Mouse (Mus musculus) midbrain, postnatal 0 days (tissue): ENCODE data around the gene Kctd4. TPM values are rescaled to one million over a fixed set of nuclear protein-coding genes. Genes with fewer than 3 reads are reported as not detected.

Experiments used
- ATAC-seq: fragments of 200-750 bp; cut with Nextera tagmentation; 2 replicates; pipeline ENCODE4 v1.8.0; 2017; ENCODE audit warnings: moderate number of reproducible peaks, mild to moderate bottlenecking, moderate TSS enrichment, moderate library complexity; ENCODE audit not compliant: low FRiP score
- DNase-seq: peaks from one replicate; pipeline ENCODE4 v3.0.0-alpha.2; 2015; ENCODE audit warnings: low spot score
- H3K27ac ChIP-seq: fragments of 300-500 bp; sonication (generic); 2 replicates; pipeline ENCODE4 v1.5.1; 2014; ENCODE audit warnings: low read depth, mild to moderate bottlenecking, low read length, mixed read lengths
- H3K27me3 ChIP-seq: fragments of 300-500 bp; sonication (generic); 2 replicates; pipeline ENCODE4 v1.6.1; 2014; ENCODE audit warnings: low read length, control low read depth, mixed read lengths; ENCODE audit not compliant: insufficient read depth
- H3K36me3 ChIP-seq: fragments of 300-500 bp; sonication (generic); 2 replicates; pipeline ENCODE4 v1.6.1; 2014; ENCODE audit warnings: low read length, control low read depth, mixed read lengths; ENCODE audit not compliant: insufficient read depth
- H3K4me1 ChIP-seq: fragments of 300-500 bp; sonication (generic); 2 replicates; pipeline ENCODE4 v1.6.1; 2014; ENCODE audit warnings: mild to moderate bottlenecking, control low read depth, antibody characterized with exemption, low read length, mixed read lengths; ENCODE audit not compliant: insufficient read depth
- H3K4me2 ChIP-seq: fragments of 300-500 bp; sonication (generic); 2 replicates; pipeline ENCODE4 v1.6.1; 2014; ENCODE audit warnings: low read depth, mild to moderate bottlenecking, low read length, mixed read lengths; ENCODE audit not compliant: poor library complexity, severe bottlenecking
- H3K4me3 ChIP-seq: fragments of 300-500 bp; sonication (generic); 2 replicates; pipeline ENCODE4 v1.5.1; 2014; ENCODE audit warnings: low read depth, mild to moderate bottlenecking, low read length, moderate library complexity
- H3K9ac ChIP-seq: fragments of 300-500 bp; sonication (generic); replicated peaks from 2 replicates; pipeline ENCODE4 v1.6.1; 2014; ENCODE audit warnings: mild to moderate bottlenecking, low read length, moderate library complexity, mixed read lengths; ENCODE audit not compliant: poor library complexity, severe bottlenecking
- H3K9me3 ChIP-seq: fragments of 300-500 bp; sonication (generic); 2 replicates; pipeline ENCODE4 v1.6.1; 2016; ENCODE audit warnings: low read length, control low read depth
- CTCF ChIP-seq: IDR thresholded peaks from 2 replicates; pipeline ENCODE4 v1.5.1; 2016; ENCODE audit warnings: antibody characterized with exemption, mild to moderate bottlenecking
- WGBS: fragments of 180-500 bp; shearing (Covaris S2); extraction: QIAGEN DNeasy Blood & Tissue Kit; methylation state at CpG from one replicate; pipeline ENCODE4 v1.1.7; 2014; 5-methylcytosine and 5-hydroxymethylcytosine counted together
- polyA plus RNA-seq: library from polyadenylated mRNA; unstranded; fragments of >200 nt; fragmentation: Nextera tagmentation; extraction: Ambion mirVana; gene quantifications from 2 replicates; pipeline ENCODE4 v1.2.1, GENCODE M21; 2015
- total RNA-seq: library from RNA; depleted of rRNA; stranded (reverse); fragments of >200 nt; gene quantifications from 2 replicates; pipeline ENCODE4 v1.2.3, GENCODE M21; 2014

Kctd4 gene
- total and polyA plus RNA-seq, 2 experiments from 2014 or later, result 8.8 to 9.4 TPM

DNA sequence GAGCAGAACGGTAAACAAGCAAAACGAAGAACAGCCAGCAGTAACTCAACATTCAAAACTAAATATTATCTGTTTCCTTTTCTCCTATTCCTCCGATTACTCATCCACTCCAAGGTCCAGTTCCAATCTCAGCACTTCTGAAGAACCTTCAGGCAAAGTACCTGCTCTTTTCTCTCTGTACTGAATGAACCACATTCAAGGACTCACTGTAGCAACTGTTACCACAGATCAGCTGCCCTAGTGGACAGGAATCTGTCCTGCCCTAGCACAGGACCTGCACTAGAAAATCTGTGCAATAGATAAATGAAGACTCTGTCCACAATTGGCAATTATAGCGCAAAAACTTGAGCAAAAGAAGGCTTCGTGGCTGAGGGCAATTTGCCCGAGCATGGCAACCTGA is 36.1 kb downstream of the Kctd4 start:
- ATAC-seq, result no peak
- TF ChIP-seq CTCF, result no peak
- DNase-seq, result no peak
- no peaks in the 10 kb centered on the region for H3K36me3 ChIP-seq
- no peak overlapping the region for H3K4me2 ChIP-seq
- H3K9ac ChIP-seq, result no peak overlapping the region
- no peak overlapping the region for H3K27ac ChIP-seq
- no peaks in the 10 kb centered on the region for H3K27me3 ChIP-seq
- WGBS, result 90% methylated on average over 6 of the region's 6 CpGs
- H3K4me3 ChIP-seq, result no peak overlapping the region
- H3K9me3 ChIP-seq, result no peaks in the 10 kb centered on the region
- no peaks in the 10 kb centered on the region for H3K4me1 ChIP-seq

DNA sequence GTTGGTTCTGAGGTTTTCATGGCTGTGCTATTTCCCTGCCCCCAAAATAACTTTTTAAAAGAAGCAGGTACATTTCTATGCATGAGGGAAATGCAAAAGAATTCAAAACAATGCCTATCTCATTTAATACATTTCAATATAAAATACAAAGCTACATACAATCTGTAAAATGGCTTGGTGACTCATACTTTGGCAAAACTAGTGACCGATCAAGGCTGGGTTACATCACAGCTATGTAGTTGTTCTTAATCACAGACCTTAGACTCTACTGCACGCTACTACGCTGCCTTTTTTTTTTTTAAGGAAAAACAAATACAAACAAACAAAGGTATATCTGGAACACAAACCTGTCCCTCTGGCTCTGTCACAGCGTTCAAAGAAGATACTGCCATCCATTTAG is 37.6 kb downstream of the Kctd4 start:
- Histone ChIP-seq H3K4me3 (no peak overlapping the region), H3K27me3 (no peaks in the 10 kb centered on the region), H3K4me1 (no peaks in the 10 kb centered on the region), H3K27ac (no peak overlapping the region), H3K4me2 (no peak overlapping the region), H3K36me3 (no peaks in the 10 kb centered on the region), H3K9me3 (no peaks in the 10 kb centered on the region), H3K9ac (no peak overlapping the region)
- ATAC-seq, result no peak
- TF ChIP-seq CTCF, result no peak
- 96% methylated on average over 4 of the region's 4 CpGs for WGBS
- DNase-seq, result no peak

DNA sequence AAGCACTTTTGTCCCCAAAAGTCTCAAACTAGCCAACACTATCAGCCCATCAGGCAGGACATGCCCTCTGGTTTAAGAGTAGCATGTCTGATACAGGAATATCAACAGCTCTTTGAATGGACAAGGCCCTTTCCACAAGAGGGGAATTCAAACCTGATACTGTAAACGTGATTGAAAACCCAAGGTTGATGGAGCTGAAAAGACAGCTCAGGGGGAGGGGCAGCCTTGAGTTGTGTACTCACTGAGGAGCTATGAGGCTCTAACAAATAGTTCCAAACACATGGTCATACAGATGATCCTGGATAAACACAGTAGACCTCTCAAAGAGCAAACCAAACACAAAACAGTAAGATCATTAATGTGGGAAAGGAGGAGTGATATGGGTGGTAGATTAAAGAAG is 43.3 kb downstream of the Kctd4 start:
- ATAC-seq, result no peak
- Histone ChIP-seq H3K27me3 (no peaks in the 10 kb centered on the region), H3K4me1 (no peaks in the 10 kb centered on the region), H3K36me3 (no peaks in the 10 kb centered on the region), H3K9ac (no peak overlapping the region), H3K9me3 (no peaks in the 10 kb centered on the region), H3K4me2 (no peak overlapping the region), H3K27ac (no peak overlapping the region), H3K4me3 (no peak overlapping the region)
- DNase-seq, result no peak
- no peak for TF ChIP-seq CTCF
- 60% methylated on average over 1 of the region's 1 CpGs for WGBS

DNA sequence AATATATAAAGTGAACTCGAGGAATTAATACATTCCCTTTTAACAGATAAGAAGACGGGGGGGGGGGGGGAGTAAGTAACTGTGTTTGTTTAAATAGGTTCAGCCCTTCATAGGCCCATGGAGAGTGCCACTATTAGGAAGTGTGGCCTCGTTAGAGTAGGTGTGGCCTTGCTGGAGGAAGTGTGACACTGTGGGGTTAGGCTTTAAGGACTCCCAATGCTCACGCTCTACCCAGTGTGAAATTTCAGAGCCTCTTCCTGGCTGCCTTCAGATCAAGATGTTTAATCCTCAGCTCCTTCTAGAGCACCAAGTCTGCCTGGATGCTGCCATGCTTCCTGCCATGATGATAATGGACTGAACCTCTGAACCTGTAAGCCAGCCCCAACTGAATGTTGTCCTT is 47.0 kb downstream of the Kctd4 start:
- Histone ChIP-seq H3K4me1 (no peaks in the 10 kb centered on the region), H3K9ac (no peak overlapping the region), H3K36me3 (no peaks in the 10 kb centered on the region), H3K9me3 (no peaks in the 10 kb centered on the region), H3K4me3 (no peak overlapping the region), H3K27ac (no peak overlapping the region), H3K4me2 (no peak overlapping the region), H3K27me3 (no peaks in the 10 kb centered on the region)
- TF ChIP-seq CTCF, result no peak
- DNase-seq, result no peak
- ATAC-seq, result no peak
- 86% methylated on average over 4 of the region's 4 CpGs for WGBS

DNA sequence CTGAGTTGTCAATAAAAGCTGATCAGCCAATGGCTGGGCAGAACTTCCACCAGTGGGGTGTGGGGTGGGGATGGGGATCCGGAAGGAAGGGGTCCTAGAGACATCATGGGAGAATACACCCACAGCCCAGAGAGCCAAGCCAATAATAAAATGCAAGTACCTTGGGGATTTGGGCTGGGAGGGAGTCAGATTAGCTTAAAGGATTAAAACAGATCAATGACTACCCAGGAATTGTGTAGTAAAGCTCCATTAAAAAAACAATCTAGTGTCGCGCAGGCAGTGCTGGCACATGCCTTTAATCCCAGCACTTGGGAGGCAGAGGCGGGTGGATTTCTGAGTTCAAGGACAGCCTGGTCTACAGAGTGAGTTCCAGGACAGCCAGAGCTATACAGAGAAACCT is 50.2 kb downstream of the Kctd4 start:
- no peak overlapping the region for H3K4me3 ChIP-seq
- no peak for TF ChIP-seq CTCF
- H3K9me3 ChIP-seq, result no peaks in the 10 kb centered on the region
- no peak overlapping the region for H3K27ac ChIP-seq
- 63% methylated on average over 4 of the region's 4 CpGs for WGBS
- ATAC-seq (no peak), DNase-seq (no peak)
- no peaks in the 10 kb centered on the region for H3K36me3 ChIP-seq
- no peak overlapping the region for H3K9ac ChIP-seq
- H3K4me2 ChIP-seq, result no peak overlapping the region
- no peaks in the 10 kb centered on the region for H3K27me3 ChIP-seq
- peaks cover 7% of the 10 kb centered on the region; the same call in 1 of the 2 replicates for H3K4me1 ChIP-seq

DNA sequence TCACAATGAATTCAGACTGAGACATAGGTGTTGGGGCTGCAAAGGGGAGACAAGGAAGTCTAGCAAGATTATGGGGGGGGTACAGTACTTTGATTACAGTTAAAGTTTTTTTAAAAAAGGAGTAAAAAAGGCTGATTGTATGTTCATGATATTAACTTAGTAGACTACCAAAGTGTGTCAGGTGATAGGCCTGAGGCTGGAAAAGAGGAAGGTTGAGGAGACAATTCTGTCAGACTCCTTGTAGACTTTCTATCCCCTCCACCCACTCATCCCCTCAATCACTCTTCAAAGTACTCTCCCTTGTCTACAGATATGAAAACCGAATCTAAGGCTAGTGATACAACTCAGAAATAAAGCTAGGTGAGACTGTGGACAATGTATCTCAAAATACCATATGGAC is 53.4 kb downstream of the Kctd4 start:
- H3K36me3 ChIP-seq, result no peaks in the 10 kb centered on the region
- WGBS, result 100% methylated on average over 1 of the region's 1 CpGs
- H3K4me1 ChIP-seq, result peaks cover 10% of the 10 kb centered on the region
- no peak for TF ChIP-seq CTCF
- H3K4me3 ChIP-seq, result no peak overlapping the region
- no peak for ATAC-seq
- no peak for DNase-seq
- H3K27me3 ChIP-seq, result no peaks in the 10 kb centered on the region
- H3K4me2 ChIP-seq, result no peak overlapping the region
- H3K9me3 ChIP-seq, result no peaks in the 10 kb centered on the region
- H3K9ac ChIP-seq, result no peak overlapping the region
- no peak overlapping the region for H3K27ac ChIP-seq
